Mouse (Mus musculus): ENCODE results near the gene B4galt5. TPM values are rescaled to one million over a fixed set of nuclear protein-coding genes. Genes with fewer than 3 reads are reported as not detected.
A peak's percentile ranks its signal among the peaks of the same experiment; 100 is the strongest.

Gene B4galt5
- polyA plus RNA-seq, 1 experiment: 69.9 TPM

DNA sequence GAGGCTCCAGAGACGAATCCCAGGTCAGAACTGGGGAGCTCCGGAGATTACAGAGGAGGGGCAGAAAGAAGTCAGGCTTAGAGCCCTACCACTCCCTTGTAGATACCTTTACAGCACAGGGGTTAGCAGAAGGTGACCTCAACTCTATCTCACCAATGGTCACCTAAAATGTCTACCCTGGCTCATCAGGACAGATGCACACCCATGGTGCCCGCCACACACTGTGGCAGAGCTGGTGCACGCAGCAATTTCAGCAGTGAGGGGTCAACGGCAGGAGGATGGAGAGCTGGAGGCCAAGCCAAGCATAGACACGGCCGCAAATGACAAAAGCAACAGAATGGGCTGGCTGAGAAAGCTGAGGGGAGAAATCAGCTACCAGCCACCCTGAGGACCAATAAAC lies 47.4 kb downstream of the B4galt5 start:
- TF ChIP-seq POLR2A (IDR thresholded peaks at IDR 0.05; ENCODE audit: borderline replicate concordance, low read depth, low read length) (no peak), CTCF (IDR thresholded peaks at IDR 0.05; ENCODE audit: low read depth, low read length) (no peak)
- Histone ChIP-seq H3K4me1 (ENCODE audit: control insufficient read depth, insufficient read depth, low read length) (peaks cover 11% of the 10 kb centered on the region), H3K27ac (ENCODE audit: insufficient read depth, low read depth, low read length) (no peak overlapping the region), H3K4me3 (ENCODE audit: insufficient read depth, low read length) (no peak overlapping the region)

DNA sequence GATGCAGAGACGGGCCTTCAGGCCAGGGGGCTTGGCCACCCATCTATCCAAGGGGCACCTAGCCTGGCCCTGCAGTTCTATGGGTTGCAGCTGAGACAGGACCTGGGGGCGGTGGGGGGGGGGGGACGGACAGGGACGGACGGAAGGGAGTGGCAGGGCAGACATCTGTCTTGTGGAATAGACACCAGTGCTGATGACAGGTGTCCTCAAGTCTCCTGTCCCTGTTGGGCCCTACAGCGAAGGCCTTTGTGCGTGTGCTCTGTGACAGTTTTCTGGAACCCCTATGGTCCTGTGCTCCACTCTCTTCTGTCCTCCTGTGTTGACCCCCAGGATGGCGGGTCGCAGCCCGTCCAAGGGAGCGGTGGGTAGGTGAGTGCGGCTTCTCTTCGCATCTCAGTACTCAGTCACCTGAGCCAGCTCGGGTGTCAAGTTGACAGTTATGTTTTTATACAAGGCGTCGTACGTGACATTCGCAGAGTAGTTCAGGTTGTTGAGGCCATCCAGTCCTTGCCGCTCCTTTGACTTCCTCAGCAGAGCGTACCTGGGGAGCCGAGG lies 48.0 kb downstream of the B4galt5 start:
- Histone ChIP-seq H3K27ac (ENCODE audit: insufficient read depth, low read depth, low read length) (no peak overlapping the region), H3K4me1 (ENCODE audit: control insufficient read depth, insufficient read depth, low read length) (peaks cover 11% of the 10 kb centered on the region), H3K4me3 (ENCODE audit: insufficient read depth, low read length) (no peak overlapping the region)
- TF ChIP-seq POLR2A (IDR thresholded peaks at IDR 0.05; ENCODE audit: borderline replicate concordance, low read depth, low read length) (no peak), CTCF (IDR thresholded peaks at IDR 0.05; ENCODE audit: low read depth, low read length) (no peak)

DNA sequence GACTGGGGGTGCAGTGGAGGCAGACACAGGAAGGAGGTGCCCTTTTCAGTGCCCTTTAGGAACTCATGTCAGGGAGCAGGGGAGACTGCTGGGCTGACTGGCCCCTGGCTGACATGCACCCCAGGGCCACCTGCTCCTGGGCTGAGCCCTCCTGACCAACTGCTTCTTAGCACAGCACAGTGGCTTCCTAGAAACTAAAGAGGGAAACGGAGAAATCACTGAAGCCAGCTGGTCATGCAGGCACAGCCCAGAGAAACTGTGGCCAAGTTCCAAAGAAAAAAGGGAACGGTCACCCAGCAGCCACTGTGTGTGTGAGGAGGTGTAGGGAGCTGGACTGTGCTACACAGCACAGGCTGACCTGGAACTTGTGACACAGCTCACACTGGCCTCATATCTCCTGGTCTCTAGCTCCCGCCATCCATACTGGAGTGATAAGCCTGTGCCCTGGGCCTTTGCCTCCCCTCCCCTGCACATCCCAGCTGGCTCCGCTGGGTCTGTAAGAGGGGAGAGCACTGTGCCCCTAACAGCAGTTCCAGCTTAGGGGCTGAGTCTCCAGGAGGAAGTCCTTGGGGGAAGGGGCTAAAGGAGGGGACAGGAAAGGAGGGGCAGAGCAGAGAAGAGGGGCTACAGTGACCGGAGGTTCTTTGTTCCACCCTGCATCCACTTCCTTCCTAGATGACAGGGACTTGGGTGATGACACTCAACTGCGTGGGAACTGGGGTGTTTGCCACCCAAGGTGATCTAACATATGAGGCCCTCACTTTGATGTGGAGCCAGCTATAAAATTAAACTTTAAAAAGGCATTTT lies 48.9 kb downstream of the B4galt5 start:
- no peak for TF ChIP-seq CTCF (IDR thresholded peaks at IDR 0.05; ENCODE audit: low read depth, low read length)
- no peak for TF ChIP-seq POLR2A (IDR thresholded peaks at IDR 0.05; ENCODE audit: borderline replicate concordance, low read depth, low read length)
- Histone ChIP-seq H3K4me3 (ENCODE audit: insufficient read depth, low read length) (no peak overlapping the region), H3K27ac (ENCODE audit: insufficient read depth, low read depth, low read length) (peak overlapping the region; percentile 44), H3K4me1 (ENCODE audit: control insufficient read depth, insufficient read depth, low read length) (peaks cover 11% of the 10 kb centered on the region)

DNA sequence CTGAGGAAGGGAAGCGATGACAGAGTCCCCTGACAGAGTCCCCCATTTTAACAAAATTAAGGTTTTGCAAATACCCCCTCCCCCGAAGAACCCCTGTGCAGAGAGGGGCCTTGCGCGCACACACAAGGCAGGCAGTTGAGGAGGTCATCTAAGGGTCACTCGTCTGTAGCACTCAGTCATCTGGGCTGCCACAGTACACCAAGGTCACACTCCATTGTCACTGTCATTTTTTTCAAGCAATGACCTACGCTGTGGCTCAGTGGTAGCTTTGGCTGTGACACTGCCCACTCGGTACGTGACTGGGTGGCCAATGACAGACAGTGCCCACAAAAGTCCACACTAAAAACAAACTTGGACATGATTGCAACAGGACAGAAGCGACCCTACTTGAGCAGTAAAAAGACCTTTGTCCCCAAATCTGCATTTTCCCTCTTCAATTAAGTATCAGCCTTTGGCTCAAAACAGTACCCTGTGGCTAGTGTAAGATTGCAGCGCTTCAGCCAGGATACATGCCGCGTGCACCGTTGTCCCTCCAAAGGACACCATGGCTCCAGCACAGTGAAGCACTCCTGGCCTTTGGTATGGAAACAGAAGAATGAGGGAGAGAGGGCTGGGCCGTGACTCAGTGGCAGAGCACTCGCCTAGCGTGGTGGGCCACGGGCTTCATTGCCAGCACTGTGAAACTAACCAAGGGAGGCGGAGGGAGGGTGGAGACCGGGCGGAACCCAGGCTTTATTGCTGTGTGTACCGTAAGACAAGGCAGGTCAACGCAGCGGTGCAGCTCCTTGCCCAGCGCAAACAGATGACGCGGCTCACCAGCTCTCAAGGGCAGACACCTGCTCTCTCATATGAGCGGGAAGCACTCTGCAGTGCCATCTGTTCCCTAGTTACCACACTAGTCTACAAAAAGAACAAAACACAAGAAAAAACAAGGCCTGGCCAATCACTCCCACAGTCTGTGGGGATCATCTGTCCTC lies 50.0 kb downstream of the B4galt5 start:
- Histone ChIP-seq H3K4me1 (ENCODE audit: control insufficient read depth, insufficient read depth, low read length) (peaks cover 11% of the 10 kb centered on the region), H3K27ac (ENCODE audit: insufficient read depth, low read depth, low read length) (no peak overlapping the region), H3K4me3 (ENCODE audit: insufficient read depth, low read length) (no peak overlapping the region)
- TF ChIP-seq POLR2A (IDR thresholded peaks at IDR 0.05; ENCODE audit: borderline replicate concordance, low read depth, low read length) (no peak), CTCF (IDR thresholded peaks at IDR 0.05; ENCODE audit: low read depth, low read length) (no peak)

DNA sequence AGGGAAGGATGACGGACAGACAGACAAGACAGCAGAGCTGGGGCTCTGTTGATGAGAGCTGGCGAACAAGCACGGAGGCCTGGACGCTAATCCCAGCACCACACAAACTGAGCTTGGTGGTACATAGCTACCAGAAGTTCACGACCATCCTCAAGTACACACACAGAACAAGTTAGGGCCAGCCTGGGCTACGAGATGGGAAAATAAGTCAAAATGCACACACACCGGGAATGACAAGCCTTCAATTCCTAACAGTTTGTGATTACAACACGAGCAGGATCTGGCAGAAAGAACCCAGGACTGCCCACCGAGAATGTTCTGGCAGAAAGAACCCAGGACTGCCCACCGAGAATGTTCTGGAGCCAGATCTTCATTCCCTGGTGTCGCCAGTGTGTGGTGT lies 51.0 kb downstream of the B4galt5 start:
- H3K4me1 ChIP-seq (ENCODE audit: control insufficient read depth, insufficient read depth, low read length): peaks cover 17% of the 10 kb centered on the region
- TF ChIP-seq POLR2A (IDR thresholded peaks at IDR 0.05; ENCODE audit: borderline replicate concordance, low read depth, low read length): no peak
- TF ChIP-seq CTCF (IDR thresholded peaks at IDR 0.05; ENCODE audit: low read depth, low read length): no peak
- H3K4me3 ChIP-seq (ENCODE audit: insufficient read depth, low read length): no peak overlapping the region

DNA sequence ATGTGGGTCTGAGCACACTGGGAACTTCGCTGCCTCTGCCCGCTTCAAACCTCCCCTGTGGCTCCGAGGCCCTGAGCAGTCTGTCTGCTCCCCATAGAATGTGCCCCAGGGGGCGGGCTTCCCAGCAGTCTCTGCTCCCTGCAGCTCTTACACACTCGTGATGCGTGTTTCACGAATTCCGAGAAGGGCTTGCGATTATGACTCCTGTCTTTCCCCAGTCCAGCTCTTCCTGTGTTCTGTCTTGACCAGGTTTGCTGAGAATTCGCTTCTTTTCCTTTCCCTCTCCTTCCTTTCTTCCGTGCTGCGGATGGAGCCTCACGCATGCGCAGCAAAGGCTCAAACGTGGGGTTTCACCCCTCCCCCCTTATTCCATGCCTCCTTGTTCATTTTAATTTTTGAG lies 54.1 kb downstream of the B4galt5 start:
- Histone ChIP-seq H3K4me1 (ENCODE audit: control insufficient read depth, insufficient read depth, low read length) (peaks cover 14% of the 10 kb centered on the region), H3K27ac (ENCODE audit: insufficient read depth, low read depth, low read length) (no peak overlapping the region), H3K4me3 (ENCODE audit: insufficient read depth, low read length) (no peak overlapping the region)
- no peak for TF ChIP-seq CTCF (IDR thresholded peaks at IDR 0.05; ENCODE audit: low read depth, low read length)
- TF ChIP-seq POLR2A (IDR thresholded peaks at IDR 0.05; ENCODE audit: borderline replicate concordance, low read depth, low read length): no peak

More for the DNA sequence above, 51.0 kb downstream of the B4galt5 start:
- no peak overlapping the region for H3K27ac ChIP-seq (ENCODE audit: insufficient read depth, low read depth, low read length)

DNA sequence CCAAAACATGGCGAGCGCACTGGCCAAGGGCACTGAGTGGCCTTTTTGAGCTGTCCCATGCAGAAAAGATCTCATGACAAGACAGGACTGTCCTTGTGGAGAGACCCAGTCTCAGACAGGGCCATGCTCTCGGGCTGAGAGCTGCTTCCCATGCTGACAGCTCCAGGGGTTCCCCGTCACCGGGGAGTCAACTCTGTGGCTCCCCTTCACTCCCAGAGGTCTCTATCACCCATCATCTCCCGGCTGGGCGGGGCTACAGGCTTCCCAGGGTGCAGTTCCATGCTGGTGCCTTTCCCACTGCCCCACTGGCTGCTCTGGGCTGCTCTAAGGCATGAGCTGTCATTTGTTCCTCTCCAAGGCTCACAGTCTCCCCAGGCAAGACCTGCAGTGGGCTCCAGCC lies 54.8 kb downstream of the B4galt5 start:
- peaks cover 9% of the 10 kb centered on the region for H3K4me1 ChIP-seq (ENCODE audit: control insufficient read depth, insufficient read depth, low read length)
- H3K4me3 ChIP-seq (ENCODE audit: insufficient read depth, low read length): no peak overlapping the region
- no peak overlapping the region for H3K27ac ChIP-seq (ENCODE audit: insufficient read depth, low read depth, low read length)
- TF ChIP-seq POLR2A (IDR thresholded peaks at IDR 0.05; ENCODE audit: borderline replicate concordance, low read depth, low read length): no peak
- no peak for TF ChIP-seq CTCF (IDR thresholded peaks at IDR 0.05; ENCODE audit: low read depth, low read length)

DNA sequence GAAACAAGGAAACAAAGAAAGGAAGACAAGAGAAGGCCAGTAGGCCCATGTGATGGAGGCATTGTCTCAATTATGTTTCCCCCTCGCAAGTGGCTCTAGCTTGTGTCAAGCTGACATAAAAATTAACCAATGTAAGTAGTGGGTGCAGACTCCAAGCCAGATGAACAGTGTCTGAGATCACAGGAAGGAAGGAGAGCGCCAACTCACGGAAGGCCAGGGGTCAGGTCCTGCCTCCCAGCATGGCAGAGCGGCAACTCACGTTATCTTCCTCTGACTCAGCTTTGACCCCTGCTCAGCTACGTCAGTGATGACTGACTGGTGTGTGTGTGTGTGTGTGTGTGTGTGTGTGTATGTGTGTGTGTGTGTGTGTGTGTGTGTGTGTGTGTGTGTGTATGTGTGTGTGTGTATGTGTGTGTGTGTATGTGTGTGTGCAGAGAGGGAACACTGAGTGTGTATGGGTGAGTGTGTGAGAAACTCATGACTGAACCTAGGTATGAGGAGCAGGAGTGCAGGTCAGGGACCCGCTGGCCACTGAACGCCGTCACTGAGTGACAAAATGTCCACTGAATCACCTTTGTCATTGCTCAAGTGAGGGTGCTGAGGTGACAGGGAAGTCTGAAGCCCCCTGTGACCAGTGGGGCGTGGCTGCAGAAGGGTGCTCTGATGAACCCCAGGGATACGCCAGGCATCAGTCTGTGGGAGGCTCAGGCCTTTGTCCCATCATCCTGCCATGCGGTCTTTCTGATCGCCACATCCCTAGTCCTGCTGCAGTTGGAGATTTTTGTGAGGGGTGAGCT lies 55.5 kb downstream of the B4galt5 start:
- Histone ChIP-seq H3K4me3 (ENCODE audit: insufficient read depth, low read length) (no peak overlapping the region), H3K4me1 (ENCODE audit: control insufficient read depth, insufficient read depth, low read length) (peaks cover 8% of the 10 kb centered on the region), H3K27ac (ENCODE audit: insufficient read depth, low read depth, low read length) (no peak overlapping the region)
- no peak for TF ChIP-seq POLR2A (IDR thresholded peaks at IDR 0.05; ENCODE audit: borderline replicate concordance, low read depth, low read length)
- no peak for TF ChIP-seq CTCF (IDR thresholded peaks at IDR 0.05; ENCODE audit: low read depth, low read length)

DNA sequence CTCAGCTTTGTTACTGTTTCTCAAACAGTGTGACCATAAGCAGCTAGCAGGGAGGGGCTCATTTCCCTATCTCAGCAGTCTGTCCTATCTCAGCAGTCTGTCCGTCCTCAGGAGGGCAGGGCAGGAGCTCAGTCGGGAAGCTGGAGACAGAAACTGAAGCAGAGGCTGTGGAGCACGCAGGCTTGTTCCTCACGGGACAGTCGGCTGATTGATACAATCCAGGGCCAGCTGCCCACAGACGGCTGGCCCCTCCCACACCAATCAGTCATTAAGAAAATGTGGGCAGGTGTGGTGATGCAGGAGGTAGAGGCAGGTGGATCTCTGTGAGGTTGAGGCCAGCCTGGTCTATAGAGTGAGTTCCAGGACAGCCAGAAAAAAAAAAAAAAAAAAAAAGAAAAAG lies 56.1 kb downstream of the B4galt5 start:
- no peak overlapping the region for H3K4me3 ChIP-seq (ENCODE audit: insufficient read depth, low read length)
- no peak for TF ChIP-seq POLR2A (IDR thresholded peaks at IDR 0.05; ENCODE audit: borderline replicate concordance, low read depth, low read length)
- no peak for TF ChIP-seq CTCF (IDR thresholded peaks at IDR 0.05; ENCODE audit: low read depth, low read length)
- H3K27ac ChIP-seq (ENCODE audit: insufficient read depth, low read depth, low read length): no peak overlapping the region
- H3K4me1 ChIP-seq (ENCODE audit: control insufficient read depth, insufficient read depth, low read length): peaks cover 8% of the 10 kb centered on the region
